Mouse (Mus musculus) T-helper 17 cell (primary cell): Measurements from ENCODE around the gene B3galnt2.
"Not testable (repeated sequence)": the region's sequence is repeated elsewhere in the genome, so short reads cannot be mapped to it uniquely, and the experiment has no call there.

Experiments used
- in situ Hi-C, 2 experiments: fragments of 300-600 bp; cut with MboI, MseI; formaldehyde crosslinking; loops; 1 replicate in 1 of 2; 2 replicates in 1 of 2; pipeline ENCODE4 v1.15.1; 2025; ENCODE audit warnings: high pct_unique_total_duplicates in 2 of 2

Gene B3galnt2

GRCm38 (mm10) chr13:14004086-14004485 lies 49.8 kb downstream of the B3galnt2 start:
- in situ Hi-C loops: no loop called here

GRCm38 (mm10) chr13:14004999-14005398 lies 50.7 kb downstream of the B3galnt2 start:
- in situ Hi-C loops: no loop called here

- in situ Hi-C loops: no loop called here
Measured at GRCm38 (mm10) chr13:14006056-14006455, 51.8 kb downstream of the B3galnt2 start.

GRCm38 (mm10) chr13:14011454-14011995 lies 57.3 kb downstream of the B3galnt2 start:
- in situ Hi-C loops: no loop called here

- in situ Hi-C loops: no loop called here
Measured at GRCm38 (mm10) chr13:14014001-14014400, 59.7 kb downstream of the B3galnt2 start.

- in situ Hi-C loops: no loop called here
Measured at GRCm38 (mm10) chr13:14014540-14014939, 60.3 kb downstream of the B3galnt2 start.

GRCm38 (mm10) chr13:14015609-14016008 lies 61.3 kb downstream of the B3galnt2 start:
- in situ Hi-C loops: no loop called here

GRCm38 (mm10) chr13:14018283-14018682 lies 64.0 kb downstream of the B3galnt2 start:
- in situ Hi-C loops: no loop called here

- in situ Hi-C loops: no loop called here
Measured at GRCm38 (mm10) chr13:14018852-14019251, 64.6 kb downstream of the B3galnt2 start.

- in situ Hi-C loops: not testable (repeated sequence)
Measured at GRCm38 (mm10) chr13:14021417-14021816, 67.1 kb downstream of the B3galnt2 start.

- in situ Hi-C loops: no loop called here
Measured at GRCm38 (mm10) chr13:14025554-14025953, 71.3 kb downstream of the B3galnt2 start.

GRCm38 (mm10) chr13:14026154-14026820 lies 72.0 kb downstream of the B3galnt2 start:
- in situ Hi-C loops: no loop called here

- in situ Hi-C loops: no loop called here
Measured at GRCm38 (mm10) chr13:14033309-14034072, 79.2 kb downstream of the B3galnt2 start.

- in situ Hi-C loops: no loop called here
Measured at GRCm38 (mm10) chr13:14034073-14034348, 79.7 kb downstream of the B3galnt2 start.

GRCm38 (mm10) chr13:14035352-14035751 lies 81.1 kb downstream of the B3galnt2 start:
- in situ Hi-C loops: loop anchor here in 1 of 2 experiments (5.0 kb wide), 1 partner anchor 83 kb away; the partner anchor contains the start of gene B3galnt2

- in situ Hi-C loops: loop anchor here in 1 of 2 experiments (5.0 kb wide), 1 partner anchor 84 kb away; the partner anchor contains the start of gene B3galnt2
Measured at GRCm38 (mm10) chr13:14035875-14036630, 81.8 kb downstream of the B3galnt2 start.

GRCm38 (mm10) chr13:14038911-14039291 lies 84.6 kb downstream of the B3galnt2 start:
- in situ Hi-C loops: loop anchor here in 1 of 2 experiments (5.0 kb wide), 1 partner anchor 87 kb away; the partner anchor contains the start of gene B3galnt2

- in situ Hi-C loops: loop anchor here in 1 of 2 experiments (5.0 kb wide), 1 partner anchor 87 kb away; the partner anchor contains the start of gene B3galnt2
Measured at GRCm38 (mm10) chr13:14039292-14039965, 85.2 kb downstream of the B3galnt2 start, which contains the start of gene Tbce. TSS of gene Tbce (minus strand) at chr13:14039638.

- in situ Hi-C loops: no loop called here
Measured at GRCm38 (mm10) chr13:14040186-14040585, 85.9 kb downstream of the B3galnt2 start.

GRCm38 (mm10) chr13:14043851-14044250 lies 89.6 kb downstream of the B3galnt2 start:
- in situ Hi-C loops: no loop called here

GRCm38 (mm10) chr13:14044521-14044920 lies 90.3 kb downstream of the B3galnt2 start:
- in situ Hi-C loops: no loop called here
